Comparison of ENCODE assay signal across 1 mouse cellular context in genomic region chr11:77607538-77608455, GRCm38 (mm10).
TF ChIP-seq lines count a peak whose summit lies in the region.

Gene Taok1 (minus strand): TSS chr11:77607815.

TF ChIP-seq in CH12.LX, 34 proteins besides CTCF, POLR2A, EP300 and RAD21 (continued from another document):
- TF ChIP-seq PAX5 (IDR thresholded peaks at IDR 0.05; ENCODE audit: low read length), result no peak
- TF ChIP-seq UBTF (IDR thresholded peaks at IDR 0.05; ENCODE audit: low read depth, low read length), result peak; percentile 80; the same call in 1 of the 2 replicates
- TF ChIP-seq CHD1 (IDR thresholded peaks at IDR 0.05; ENCODE audit: low read depth, low read length), result no peak; the same call in 1 of the 2 replicates
- no peak for TF ChIP-seq ZC3H11A (IDR thresholded peaks at IDR 0.05; ENCODE audit: low read depth, low read length)
- TF ChIP-seq ETS1 (conservative IDR thresholded peaks at IDR 0.05; ENCODE audit: low read depth, low read length), result no peak
- TF ChIP-seq RCOR1 (conservative IDR thresholded peaks at IDR 0.05; ENCODE audit: low read depth, low read length), result no peak; the same call in 1 of the 2 replicates
- TF ChIP-seq NELFE (IDR thresholded peaks at IDR 0.05; ENCODE audit: low read depth, low read length), result peak; percentile 99
- no peak for TF ChIP-seq TBP (conservative IDR thresholded peaks at IDR 0.05; ENCODE audit: low read depth, low read length)
- no peak for TF ChIP-seq JUND (conservative IDR thresholded peaks at IDR 0.05; ENCODE audit: low read depth, low read length)
- no peak for TF ChIP-seq USF1 (IDR thresholded peaks at IDR 0.05; ENCODE audit: low read depth, low read length)
- TF ChIP-seq HCFC1 (IDR thresholded peaks at IDR 0.05; ENCODE audit: low read depth, low read length), result peak; percentile 80
